Mouse (Mus musculus): Measurements from ENCODE around the gene Hist1h2bk. TPM values are rescaled to one million over a fixed set of nuclear protein-coding genes. Genes with fewer than 3 reads are reported as not detected.

The Hist1h2bk gene
- polyA plus RNA-seq, 1 experiment from 2014 or later, result 10.0 TPM

Small RNAs within 50 kb of the gene (microRNA-seq; reads per million reads assigned to microRNA genes)
- not detected for gene Gm26300
- not detected for gene Gm44390
- gene Gm44486, result not detected

Other genes starting within 250 kb of the Hist1h2bk start
- gene Hist1h2an, start 248.7 kb upstream of the Hist1h2bk start, polyA plus RNA-seq (2016; fragmentation: Nextera tagmentation; extraction: Ambion mirVana), result 10.9 and 18.0 TPM in 2 replicates
- gene Hist1h2bp, start 248.4 kb upstream of the Hist1h2bk start, polyA plus RNA-seq (2016; fragmentation: Nextera tagmentation; extraction: Ambion mirVana), result 3.1 and 3.2 TPM in 2 replicates
- 21.7 and 23.9 TPM in 2 replicates for gene Hist1h2bq, start 225.7 kb upstream of the Hist1h2bk start, polyA plus RNA-seq (2016; fragmentation: Nextera tagmentation; extraction: Ambion mirVana)
- not detected in 2 replicates for gene Hist1h2ao, start 225.4 kb upstream of the Hist1h2bk start, polyA plus RNA-seq (2016; fragmentation: Nextera tagmentation; extraction: Ambion mirVana)
- gene Hist1h4m, start 224.1 kb upstream of the Hist1h2bk start, polyA plus RNA-seq (2016; fragmentation: Nextera tagmentation; extraction: Ambion mirVana), result not detected in 2 replicates
- gene Hist1h4n, start 203.7 kb upstream of the Hist1h2bk start, polyA plus RNA-seq (2016; fragmentation: Nextera tagmentation; extraction: Ambion mirVana), result 9.3 and 10.5 TPM in 2 replicates
- 6,093 and 6,114 TPM in 2 replicates for gene Hist1h2ap, start 202.4 kb upstream of the Hist1h2bk start, polyA plus RNA-seq (2016; fragmentation: Nextera tagmentation; extraction: Ambion mirVana)
- 21.7 and 24.2 TPM in 2 replicates for gene Hist1h2br, start 202.1 kb upstream of the Hist1h2bk start, polyA plus RNA-seq (2016; fragmentation: Nextera tagmentation; extraction: Ambion mirVana)
- gene Zfp184, start 90.8 kb upstream of the Hist1h2bk start, polyA plus RNA-seq (2016; fragmentation: Nextera tagmentation; extraction: Ambion mirVana), result 23.1 and 24.9 TPM in 2 replicates
- 0.06 TPM in 1 of 2 replicates, not detected in the other for gene Pom121l2, start 54.7 kb upstream of the Hist1h2bk start, polyA plus RNA-seq (2016; fragmentation: Nextera tagmentation; extraction: Ambion mirVana)
- 0.13 and 0.54 TPM in 2 replicates for gene Prss16, start 26.1 kb upstream of the Hist1h2bk start, polyA plus RNA-seq (2016; fragmentation: Nextera tagmentation; extraction: Ambion mirVana)
- gene Hist1h2ah, start 302 bp upstream of the Hist1h2bk start, polyA plus RNA-seq (2016; fragmentation: Nextera tagmentation; extraction: Ambion mirVana), result 8.0 and 8.8 TPM in 2 replicates
- gene Hist1h4i, start 5.5 kb downstream of the Hist1h2bk start, polyA plus RNA-seq (2016; fragmentation: Nextera tagmentation; extraction: Ambion mirVana), result 37.1 and 38.7 TPM in 2 replicates
- gene Hist1h2ag, start 7.1 kb downstream of the Hist1h2bk start, polyA plus RNA-seq (2016; fragmentation: Nextera tagmentation; extraction: Ambion mirVana), result 75.8 and 77.8 TPM in 2 replicates
- 12.4 and 15.1 TPM in 2 replicates for gene Hist1h2bj, start 7.3 kb downstream of the Hist1h2bk start, polyA plus RNA-seq (2016; fragmentation: Nextera tagmentation; extraction: Ambion mirVana)
- not detected in 2 replicates for gene Vmn1r188, start 48.6 kb downstream of the Hist1h2bk start, polyA plus RNA-seq (2016; fragmentation: Nextera tagmentation; extraction: Ambion mirVana)
- not detected in 2 replicates for gene Vmn1r189, start 70.0 kb downstream of the Hist1h2bk start, polyA plus RNA-seq (2016; fragmentation: Nextera tagmentation; extraction: Ambion mirVana)
- gene Vmn1r191, start 148.1 kb downstream of the Hist1h2bk start, polyA plus RNA-seq (2016; fragmentation: Nextera tagmentation; extraction: Ambion mirVana), result not detected in 2 replicates
- not detected in 2 replicates for gene Vmn1r192, start 155.3 kb downstream of the Hist1h2bk start, polyA plus RNA-seq (2016; fragmentation: Nextera tagmentation; extraction: Ambion mirVana)
- gene Vmn1r193, start 187.3 kb downstream of the Hist1h2bk start, polyA plus RNA-seq (2016; fragmentation: Nextera tagmentation; extraction: Ambion mirVana), result not detected in 2 replicates
- gene Vmn1r194, start 208.3 kb downstream of the Hist1h2bk start, polyA plus RNA-seq (2016; fragmentation: Nextera tagmentation; extraction: Ambion mirVana), result not detected in 2 replicates
- gene Vmn1r195, start 234.7 kb downstream of the Hist1h2bk start, polyA plus RNA-seq (2016; fragmentation: Nextera tagmentation; extraction: Ambion mirVana), result not detected in 2 replicates